Mouse (Mus musculus) kidney, adult 8-10 months (tissue): ENCODE results near the gene Nipa1.
"Not testable (repeated sequence)": the region's sequence is repeated elsewhere in the genome, so short reads cannot be mapped to it uniquely, and the experiment has no call there.

Experiments used
- DNase-seq, 2 experiments: peaks; one replicate each; pipeline ENCODE4 v3.0.0; 2022

Nipa1 gene

DNA sequence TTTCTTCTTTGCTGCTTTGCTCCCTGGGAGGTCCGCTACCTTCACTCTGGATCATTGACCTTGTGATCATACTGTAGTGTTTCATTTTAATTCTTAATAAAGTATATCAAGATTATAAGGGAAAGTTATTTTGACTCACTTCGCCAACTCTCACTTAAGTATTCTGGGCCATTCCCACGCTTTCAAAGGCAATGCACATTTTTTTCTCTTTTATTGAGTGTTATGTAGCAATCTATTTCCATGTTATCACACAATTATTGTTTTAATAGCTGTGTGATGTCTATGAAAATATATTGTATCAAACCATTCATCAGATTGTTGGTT lies at the start of gene Nipa1:
Gene Nipa1 (minus strand): TSS at position 25 of the 324 bp plus-strand sequence.
- DNase-seq: no peak

DNA sequence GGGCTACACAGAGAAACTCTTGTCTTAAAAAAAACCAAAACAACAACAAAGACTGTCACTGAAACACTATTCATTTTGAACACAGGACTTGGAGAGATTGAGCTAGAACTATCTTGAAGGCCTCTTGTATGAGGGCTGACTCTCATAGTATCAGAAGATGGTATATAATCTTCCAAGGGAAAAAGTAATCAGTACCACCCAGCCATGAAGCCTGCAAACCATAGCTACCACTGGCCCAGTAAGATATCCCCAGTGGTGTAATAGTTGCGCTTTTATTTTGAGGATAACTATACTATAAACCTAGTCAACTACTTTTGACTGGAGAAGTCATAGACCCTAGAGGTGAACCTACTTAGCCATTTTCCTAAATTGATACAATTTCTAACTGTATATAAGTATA lies 46.9 kb upstream of the Nipa1 start:
- DNase-seq: no peak

DNA sequence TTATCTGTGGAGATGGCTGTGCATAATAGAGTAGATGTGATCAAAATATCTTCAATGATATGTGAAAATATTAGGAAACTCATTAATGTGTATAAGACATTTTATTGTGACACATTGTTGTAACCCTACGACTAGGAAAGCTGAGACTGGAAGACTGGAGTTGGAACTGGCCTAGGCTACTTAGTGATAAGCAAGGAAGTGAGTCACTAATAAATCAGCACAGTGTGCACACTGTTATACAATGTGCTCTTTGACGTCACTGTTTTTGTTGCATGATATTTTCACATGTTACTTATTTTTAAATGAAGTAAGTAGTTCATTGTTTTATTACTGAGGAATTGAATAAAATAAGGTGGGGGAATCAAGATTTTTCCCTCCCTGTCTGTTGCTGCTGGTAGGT lies 46.4 kb upstream of the Nipa1 start:
- no peak for DNase-seq

DNA sequence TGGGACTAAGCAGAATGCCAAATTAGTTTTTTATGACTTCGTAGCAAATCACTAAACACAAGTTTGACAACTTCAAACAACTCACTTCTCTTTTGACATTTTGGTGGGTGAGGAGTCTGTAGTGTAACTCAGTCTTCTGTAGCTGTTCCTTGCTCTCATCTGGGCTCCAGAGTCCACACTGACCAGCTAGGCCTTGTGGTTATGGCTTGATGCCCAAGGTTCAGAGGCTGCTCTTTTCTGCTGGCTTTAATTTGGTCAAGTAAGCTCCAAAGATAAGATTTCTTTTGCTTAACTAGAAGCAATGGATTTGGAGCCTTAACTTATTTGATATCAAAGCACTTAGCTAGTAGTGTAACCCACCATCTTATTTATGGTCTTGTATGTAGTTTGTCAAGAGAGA lies 45.1 kb upstream of the Nipa1 start:
- DNase-seq: peak; percentile 72 to 74

DNA sequence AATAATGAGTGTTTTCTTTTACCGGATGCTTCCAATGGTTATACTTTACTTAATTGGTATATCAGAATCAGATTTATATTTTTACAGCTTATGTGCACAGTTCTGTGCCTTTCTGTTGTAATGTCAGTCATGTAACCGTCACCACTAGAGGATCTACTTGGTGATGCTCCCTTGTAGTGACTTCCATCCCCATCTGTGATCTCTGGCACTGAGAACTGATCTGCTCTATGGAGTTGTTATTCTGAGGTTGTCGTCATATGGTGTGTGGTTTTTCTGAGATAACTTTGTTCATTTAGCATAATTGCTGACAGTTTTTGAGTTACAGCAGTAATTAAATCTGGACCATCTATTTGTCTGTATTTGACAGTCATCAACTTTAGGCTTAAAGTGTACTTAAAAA lies 35.6 kb upstream of the Nipa1 start:
- DNase-seq: no peak

DNA sequence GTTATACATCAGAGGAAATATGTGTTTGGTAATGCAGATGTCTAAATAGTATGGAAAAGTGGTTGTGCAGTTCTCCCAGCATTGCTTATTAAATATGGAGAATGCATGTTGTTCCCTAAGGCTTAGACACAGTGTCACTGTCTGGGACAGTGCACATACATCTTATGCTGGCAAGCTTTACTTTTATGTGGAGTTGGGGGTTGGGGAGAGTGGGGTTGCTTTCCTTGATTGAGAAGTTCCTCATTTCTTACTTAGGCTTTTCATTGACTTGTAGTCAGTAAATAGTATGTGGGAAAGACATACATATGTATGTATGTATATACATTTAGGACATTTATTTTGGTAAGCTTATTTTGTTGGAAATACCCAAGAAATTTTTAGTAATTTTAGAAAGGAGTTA lies 33.2 kb upstream of the Nipa1 start:
- no peak for DNase-seq

DNA sequence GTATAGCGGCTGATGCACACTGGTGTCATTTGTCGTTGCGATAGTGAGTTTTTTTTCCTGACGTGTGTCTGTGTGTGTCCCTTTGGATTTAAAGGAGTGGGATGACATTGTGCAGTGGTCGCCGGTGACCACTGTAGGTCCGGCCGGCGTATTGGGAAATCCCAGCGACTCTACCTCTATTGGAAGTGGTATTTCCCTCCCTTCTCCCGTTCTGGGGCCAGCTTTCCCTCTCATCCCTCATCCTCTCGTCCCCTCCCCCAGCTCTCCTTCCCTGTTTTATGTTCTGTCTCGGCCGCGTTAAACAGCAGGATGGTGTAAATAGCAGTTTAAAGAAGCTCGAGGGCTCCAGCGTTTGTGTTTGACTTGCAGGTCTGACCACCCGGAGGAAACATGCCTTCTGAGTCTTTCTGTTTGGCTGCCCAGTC lies 30.7 kb upstream of the Nipa1 start:
- peak; percentile 20 to 28 for DNase-seq

DNA sequence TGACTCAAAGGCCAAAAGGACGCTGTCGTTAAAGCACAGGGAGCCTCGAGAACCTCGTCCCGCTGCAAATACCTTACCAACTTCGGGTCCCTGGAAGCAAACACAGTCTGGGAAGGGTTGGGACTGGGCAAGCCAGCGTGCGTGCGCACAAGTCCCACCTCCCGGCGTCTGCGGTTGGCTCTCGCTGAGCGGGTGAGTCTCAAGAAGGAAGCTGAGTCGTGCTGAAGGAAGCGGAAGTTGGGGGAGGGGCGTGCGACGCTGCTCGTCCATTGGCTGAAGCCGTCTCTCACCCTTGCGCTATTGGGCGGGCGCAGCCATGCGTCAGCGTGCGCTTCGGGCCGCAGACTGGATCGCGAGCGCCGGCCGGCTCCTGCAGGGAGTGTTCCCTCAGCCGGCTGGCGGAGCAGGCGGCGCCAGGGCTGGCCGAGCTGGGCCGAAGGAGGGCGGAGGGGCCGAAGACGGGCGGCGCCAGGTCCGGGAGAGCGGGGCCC lies 30.1 kb upstream of the Nipa1 start, which contains the start of gene Herc2:
Gene Herc2 (plus strand): TSS at position 366 of the 491 bp plus-strand sequence.
- DNase-seq: peak; percentile 99 to 100

DNA sequence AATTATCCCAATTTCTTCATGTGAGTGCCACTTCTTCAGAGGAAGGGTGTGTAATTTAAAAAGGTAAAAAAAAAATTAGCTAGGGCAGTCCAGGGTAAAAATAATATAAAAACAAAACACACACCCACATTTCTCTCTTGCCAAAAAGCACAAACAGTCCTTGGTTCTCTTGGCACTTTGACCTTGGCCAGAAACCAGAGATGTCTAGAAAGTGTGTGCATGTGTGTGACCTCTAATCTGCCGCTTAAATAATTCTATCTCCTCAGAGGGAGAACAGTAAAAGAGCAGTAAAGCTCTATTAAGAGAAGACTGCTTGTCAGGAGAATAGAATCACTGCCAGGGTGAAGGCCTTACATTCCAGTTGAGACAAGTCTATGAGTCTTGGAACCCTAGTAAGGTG lies 27.4 kb upstream of the Nipa1 start:
- DNase-seq: peak in 1 of 2 experiments; percentile 23

DNA sequence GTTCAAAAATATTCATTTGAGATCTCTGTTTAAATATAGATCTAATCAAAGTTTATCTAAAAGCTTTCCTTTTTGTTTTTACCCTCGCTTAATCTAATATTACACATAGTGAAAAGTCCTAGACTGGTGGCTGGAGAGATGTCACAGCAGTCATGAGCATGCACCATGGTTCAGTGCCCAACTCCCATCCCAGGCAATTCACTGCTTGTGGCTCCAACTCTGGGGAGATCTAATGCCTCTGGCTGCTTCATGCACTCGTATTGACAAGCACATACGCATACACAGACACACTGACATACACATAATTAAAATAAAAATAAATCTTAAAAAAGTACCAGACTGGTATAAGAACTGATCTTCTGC lies 24.5 kb upstream of the Nipa1 start:
- no peak for DNase-seq

DNA sequence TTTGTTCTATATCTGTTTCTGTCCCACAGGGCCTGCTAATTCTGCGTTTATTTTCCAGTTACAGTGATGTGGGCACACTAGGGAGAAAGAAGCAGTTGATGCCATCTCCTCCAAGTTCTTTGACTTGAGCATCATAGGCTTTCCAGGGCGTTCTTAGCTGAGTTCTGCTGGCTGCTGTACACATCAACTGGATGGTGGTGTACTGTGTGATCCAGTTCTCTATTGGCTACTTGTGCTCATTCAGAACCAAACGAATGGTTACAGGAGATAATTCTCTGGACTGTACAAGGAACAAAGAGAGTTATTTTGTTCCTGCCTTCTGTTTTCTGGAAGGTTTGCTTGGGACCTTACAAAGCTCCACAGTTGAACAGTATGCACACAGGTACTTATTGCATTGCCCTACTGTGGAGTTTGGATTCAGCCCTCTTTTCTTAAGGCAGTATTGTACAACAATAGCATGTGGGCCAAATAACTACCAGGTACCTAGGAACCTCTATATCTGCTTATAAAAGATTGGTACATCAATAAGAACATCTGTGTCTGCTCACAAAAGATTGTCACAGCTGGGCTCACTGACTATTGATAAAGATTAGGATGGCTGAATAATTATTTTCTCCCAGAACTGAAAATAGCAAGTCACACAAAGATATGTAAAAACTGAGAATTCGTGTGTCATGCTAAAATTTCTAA lies 24.0 kb upstream of the Nipa1 start:
- no peak for DNase-seq

DNA sequence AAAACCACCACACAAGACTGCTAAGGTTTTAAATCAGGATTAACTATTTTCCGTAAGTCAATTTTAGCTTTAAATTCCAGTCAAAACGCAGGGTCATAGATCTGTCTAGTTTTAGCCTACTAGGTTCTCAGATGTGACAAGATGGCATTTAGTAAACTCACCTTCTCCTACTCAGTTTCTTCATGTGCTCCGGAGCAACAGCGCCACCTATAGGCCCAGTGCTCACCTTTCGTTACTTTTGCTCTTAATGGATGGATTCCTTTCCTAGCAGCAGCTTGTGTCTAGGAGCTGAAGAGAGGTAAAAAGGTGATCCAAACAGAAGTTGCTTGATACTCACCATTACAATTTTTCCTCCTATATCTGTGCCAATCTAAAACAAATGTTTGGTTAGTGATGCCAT lies 22.6 kb upstream of the Nipa1 start:
- DNase-seq: peak; percentile 63 to 84

DNA sequence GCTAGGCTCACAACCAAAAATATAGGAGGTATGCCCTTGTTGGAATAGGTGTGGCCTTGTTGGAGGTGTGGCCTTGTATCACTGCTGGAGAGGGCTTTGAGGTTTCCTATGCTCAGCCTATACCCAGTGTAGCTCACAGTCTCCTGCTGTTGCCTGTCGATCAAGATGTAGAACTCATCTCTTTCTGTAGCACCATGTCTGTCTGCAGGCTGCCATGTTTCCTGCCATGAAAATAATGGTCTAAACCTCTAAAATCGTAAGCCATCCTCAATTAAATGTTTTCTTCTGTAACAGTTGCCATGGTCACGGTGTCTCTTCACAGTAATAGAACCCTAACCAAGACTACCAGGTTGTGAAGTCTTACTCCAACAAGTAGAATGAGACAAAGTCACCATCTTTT lies 3.8 kb upstream of the Nipa1 start:
- DNase-seq: no peak

DNA sequence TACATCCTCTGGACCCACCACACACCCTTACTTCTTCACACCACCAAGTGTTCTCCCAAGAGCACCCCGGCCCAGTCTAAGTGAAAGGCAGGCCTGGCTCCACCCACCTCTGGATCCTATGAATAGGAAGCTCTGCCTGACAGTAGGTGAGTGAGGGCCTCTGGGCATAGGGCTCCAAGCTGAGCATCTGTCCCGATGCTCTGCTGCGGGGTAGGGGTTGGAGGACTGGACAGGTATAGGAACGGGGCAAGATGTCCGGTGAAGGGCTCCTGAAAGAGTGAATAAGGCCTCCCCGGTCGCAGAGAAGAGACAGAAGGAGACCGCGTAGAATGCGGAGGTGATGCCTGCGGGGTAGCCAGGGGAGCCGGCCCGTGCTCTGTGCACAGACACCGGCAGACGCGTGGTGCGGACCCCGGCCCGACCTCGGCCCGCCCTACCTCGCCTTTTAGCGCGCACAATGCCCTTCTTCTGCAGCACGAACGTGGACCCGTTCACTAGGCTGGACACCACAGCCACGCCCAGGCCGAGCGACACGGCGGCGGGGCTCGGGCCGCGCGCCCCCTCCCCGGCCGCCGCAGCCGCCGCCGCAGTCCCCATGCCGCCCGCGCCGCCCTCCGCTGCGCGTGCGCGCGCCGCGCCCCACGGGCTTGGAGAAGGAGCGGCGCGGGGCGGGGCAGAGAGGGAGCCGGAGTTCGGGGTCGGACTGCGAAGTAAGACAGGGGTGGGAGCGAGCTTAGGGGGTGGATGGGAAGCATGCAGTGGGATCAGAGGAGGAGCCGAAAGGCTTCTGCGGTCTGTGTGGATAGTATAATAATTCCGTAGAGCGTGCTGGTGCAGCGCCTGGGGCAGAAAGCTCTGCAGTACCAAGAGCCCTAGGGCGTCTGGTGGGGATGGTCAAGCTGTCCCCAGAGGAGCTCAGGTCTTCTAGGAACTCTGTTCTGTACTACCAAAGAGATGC lies 503 bp downstream of the Nipa1 start:
- peak; percentile 41 to 55 for DNase-seq

DNA sequence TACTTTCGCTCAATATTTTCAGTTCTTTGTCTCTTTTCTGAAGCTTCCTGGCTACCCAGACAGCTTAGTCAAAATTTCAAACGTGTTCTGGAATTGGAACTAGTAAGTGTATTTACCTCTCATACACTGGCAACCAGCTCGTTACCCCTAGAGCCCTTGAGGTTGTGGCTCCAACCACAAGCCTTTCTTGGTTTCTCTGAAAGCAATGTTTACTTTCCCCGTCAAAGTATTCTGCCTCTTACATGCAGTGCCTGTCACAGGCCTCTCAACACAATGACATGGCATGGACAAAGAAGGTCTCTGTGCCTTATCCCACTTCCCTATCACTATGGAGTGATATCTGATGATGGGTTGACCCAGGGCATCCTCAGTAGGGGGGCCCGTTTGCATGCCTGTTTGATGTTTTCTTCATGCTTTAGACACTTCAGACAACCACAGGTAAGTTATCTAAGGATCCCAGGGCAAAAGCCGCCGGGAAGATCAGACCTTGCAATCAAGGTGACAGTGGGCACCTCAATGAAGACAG lies 1.2 kb downstream of the Nipa1 start:
- DNase-seq: no peak

DNA sequence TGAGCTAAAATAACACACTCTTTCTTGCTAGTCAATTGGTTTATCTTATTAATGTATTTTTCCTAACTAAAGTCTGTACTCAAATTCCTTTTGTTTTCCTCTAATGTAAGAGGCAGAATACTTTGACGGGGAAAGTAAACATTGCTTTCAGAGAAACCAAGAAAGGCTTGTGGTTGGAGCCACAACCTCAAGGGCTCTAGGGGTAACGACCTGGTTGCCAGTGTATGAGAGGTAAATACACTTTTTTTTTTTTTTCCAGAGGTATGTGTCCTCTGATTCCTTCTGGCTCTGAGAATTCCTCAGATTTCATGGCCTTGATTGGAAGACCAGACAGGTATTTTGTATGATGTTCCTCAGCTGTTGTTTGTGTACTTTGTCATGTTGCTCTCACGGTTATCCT lies 2.0 kb downstream of the Nipa1 start:
- DNase-seq: no peak

DNA sequence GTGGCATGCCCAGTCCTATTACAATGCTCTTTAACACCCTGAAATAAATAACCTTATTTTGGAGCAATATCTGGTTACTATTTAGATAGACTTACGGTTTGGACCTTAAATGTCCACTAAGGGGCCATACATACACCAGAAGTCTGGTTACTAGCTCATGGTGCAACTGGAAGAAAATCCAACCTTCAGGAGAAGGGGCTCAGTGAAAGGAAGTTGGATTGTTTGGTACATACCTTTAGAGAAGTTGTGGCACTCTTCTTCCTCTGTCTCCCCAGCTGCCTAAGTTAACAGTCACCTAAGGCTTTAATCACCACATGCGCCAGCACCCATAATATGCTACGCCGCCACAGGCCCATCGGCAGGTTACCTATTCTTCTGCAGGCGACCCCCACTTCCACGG lies 3.9 kb downstream of the Nipa1 start:
- DNase-seq: no peak

DNA sequence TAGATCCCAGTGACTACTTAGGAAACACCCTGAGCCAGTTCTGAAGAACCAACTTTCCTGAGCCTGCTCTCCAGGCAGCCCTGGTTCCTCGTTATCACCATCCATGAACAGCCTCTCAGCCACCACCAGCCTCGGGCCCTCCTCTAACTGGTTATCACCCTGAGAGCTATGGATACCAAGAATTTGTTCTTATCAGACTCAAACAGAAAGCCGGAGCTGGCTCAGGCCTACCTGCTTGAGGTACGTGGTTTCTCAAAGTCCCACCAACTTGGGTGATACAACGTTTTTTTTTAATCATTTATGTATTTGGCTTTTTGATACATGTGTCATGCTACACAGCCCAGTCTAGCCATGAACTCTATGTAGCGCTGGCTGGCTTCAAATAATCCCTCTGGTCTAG lies 4.6 kb downstream of the Nipa1 start:
- no peak for DNase-seq

DNA sequence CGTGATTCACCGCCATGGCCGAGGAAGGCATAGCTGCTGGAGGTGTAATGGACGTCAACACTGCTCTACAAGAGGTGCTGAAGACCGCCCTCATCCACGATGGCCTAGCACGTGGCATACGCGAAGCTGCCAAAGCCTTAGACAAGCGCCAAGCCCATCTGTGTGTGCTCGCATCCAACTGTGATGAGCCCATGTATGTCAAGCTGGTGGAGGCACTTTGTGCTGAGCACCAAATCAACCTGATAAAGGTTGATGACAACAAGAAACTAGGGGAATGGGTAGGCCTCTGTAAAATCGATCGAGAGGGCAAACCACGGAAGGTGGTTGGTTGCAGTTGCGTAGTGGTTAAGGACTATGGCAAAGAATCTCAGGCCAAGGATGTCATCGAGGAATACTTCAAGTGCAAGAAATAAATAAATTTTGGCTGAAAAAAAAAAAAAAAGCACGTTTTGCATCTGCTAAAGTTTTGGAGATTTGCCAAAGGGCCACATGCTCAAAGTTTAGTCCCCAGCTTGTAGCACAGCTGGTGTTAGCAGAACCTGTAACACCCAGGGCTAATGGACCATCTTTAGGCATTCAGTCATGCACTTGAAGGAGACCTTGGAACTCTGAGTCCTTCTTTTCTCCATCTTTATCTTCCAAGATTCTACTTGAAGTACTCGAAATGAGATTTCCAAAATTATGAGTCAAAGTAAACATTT lies 5.6 kb downstream of the Nipa1 start:
- DNase-seq: not testable (repeated sequence)

DNA sequence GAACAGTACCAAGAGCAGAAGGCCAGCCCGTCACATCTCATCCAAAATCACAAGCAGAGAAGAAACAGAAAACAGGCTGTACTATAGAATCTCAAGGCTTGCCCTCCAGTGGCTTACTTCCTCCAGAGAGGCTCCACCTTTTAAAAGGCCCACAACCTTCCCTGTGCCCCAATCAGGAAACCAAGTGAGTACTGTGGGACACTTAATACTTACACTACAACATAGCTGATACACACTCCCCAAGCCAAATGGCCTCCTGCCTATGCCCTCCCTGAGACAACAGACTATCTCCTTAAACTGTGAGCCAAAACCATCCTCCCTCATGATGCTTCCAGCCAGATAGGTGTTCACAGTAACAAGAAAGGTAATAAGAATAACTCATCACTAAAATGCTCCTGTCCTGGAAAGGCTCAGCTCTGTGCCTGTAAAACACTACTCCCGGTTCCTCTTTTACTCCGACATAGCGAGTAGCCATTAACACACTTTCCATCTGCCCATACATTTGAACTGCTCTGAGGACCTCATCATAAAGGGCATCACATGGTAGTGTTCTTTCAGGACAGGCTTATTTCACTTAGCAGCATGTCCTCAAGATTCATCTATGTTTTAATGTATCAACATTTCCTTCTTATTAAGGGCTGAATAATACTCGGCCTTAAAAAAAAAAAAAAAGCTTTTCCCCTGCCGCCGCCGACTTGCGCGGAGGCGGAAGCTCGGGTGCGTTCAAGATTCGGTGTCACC lies 6.3 kb downstream of the Nipa1 start:
- DNase-seq: no peak

DNA sequence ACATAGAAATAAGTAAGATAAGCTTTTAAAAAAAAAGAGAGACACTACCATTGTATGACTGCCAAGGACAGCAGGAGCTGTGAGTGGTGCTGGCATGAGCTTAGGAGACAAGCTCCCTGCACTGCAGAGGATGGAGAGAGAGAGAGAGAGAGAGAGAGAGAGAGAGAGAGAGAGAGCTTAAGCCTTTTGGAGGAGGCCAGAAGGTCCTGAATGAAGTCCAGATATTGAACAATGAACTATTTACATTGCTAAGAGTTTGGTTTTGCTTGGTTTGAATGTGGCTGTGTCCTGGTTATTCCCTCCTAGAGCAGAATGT lies 8.8 kb downstream of the Nipa1 start:
- no peak for DNase-seq

DNA sequence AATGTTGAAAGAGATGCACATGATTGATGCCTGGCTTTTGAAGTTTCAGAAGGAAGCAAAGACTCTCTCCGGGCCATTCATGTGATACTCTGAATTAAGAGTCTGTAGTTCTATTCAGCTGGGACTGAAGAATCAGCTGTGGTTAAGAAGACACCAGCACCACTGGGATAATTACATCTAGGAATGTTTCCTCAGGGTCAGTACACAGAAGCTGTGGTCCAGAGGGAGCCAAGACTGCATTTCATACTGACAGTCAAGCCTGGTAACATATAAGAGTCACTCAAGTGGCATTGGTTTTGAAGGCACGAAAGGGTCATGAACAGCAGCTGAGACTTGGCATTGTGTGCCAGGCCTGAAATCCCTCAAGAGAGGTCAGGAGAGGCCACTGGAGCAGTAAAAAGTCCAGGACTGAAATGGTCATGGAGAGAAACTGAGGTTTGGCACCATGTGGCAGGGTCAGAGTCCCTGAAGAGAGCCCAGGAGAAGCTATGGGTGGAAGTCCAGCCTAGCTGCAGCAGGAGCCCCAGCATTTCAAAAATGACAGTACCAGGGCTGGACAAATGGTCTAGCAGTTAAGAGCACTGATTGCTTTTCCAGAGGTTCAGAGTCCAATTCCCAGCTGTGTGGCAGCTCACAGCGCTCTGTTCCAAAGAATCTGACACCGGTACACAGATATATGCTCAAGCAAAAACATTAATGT lies 9.3 kb downstream of the Nipa1 start:
- DNase-seq: peak in 1 of 2 experiments; percentile 15
